ENCODE assay signal across 25 mouse cellular contexts in the genomic region with DNA sequence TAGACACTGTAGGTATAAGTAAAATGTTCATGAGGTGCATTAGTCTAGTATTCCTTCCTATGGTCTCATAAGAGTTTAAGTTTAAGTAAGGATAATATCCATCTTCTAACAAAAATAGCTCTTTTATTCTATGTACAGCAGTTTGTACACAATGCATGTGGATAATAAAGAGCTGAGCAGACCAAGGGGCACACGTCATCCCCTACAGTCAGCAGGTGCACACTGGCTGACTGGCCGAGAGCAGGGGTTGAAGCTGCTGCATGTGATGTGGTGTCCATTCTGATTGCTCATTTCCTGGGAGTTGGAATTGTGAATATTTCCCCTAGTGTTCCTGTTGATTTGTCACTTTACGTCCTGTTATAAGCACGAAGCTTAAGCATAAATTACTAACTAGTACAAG.
DNase-seq lines count a peak whose midpoint lies in the region; ATAC-seq lines count a peak whose summit lies in the region.
"Had no signal": no experiment of that assay in that cellular context is flagged by ENCODE, and none has a peak within 500 bp of the region (broad histone marks: within the 10 kb centered on the region; RNA-seq: fewer than 3 reads in every experiment).

No protein-coding gene starts in this region.

- no peaks in the 10 kb centered on the region for H3K9me3 ChIP-seq in forebrain, embryonic 12.5 days
- no peaks in the 10 kb centered on the region for H3K9me3 ChIP-seq in forebrain, embryonic 10.5 days
- no peaks in the 10 kb centered on the region for H3K9me3 ChIP-seq in midbrain, embryonic 11.5 days (ENCODE audit: control insufficient read depth, low read length)
- no peaks in the 10 kb centered on the region for H3K9me3 ChIP-seq in midbrain, embryonic 10.5 days (replicated peaks)
- no peaks in the 10 kb centered on the region for H3K9me3 ChIP-seq in midbrain, embryonic 13.5 days
- no peaks in the 10 kb centered on the region for H3K9me3 ChIP-seq in midbrain, embryonic 15.5 days
- H3K9me3 ChIP-seq: embryonic facial prominence, embryonic 10.5 days; embryonic facial prominence, embryonic 12.5 days; G1E had no signal

- peak; percentile 61; the same call in 1 of the 2 replicates for ATAC-seq in forebrain, embryonic 12.5 days (ENCODE audit: low FRiP score)
- ATAC-seq in midbrain, embryonic 11.5 days (ENCODE audit: low FRiP score), result peak; percentile 58; the same call in 1 of the 2 replicates
- ATAC-seq in midbrain, embryonic 13.5 days, result peak; percentile 74
- peak; percentile 67; the same call in 1 of the 2 replicates for ATAC-seq in midbrain, embryonic 15.5 days (replicated peaks)
- ATAC-seq: activated CD4-positive, CD25-positive, alpha-beta regulatory T cell, adult 4 months; CD4-positive, CD25-positive, alpha-beta regulatory T cell, adult 4 months; forebrain, postnatal 0 days; Patski had no signal

- WGBS in forebrain, embryonic 12.5 days, result 59% methylated on average over 4 of the region's 4 CpGs
- WGBS in forebrain, embryonic 10.5 days, result 91% methylated on average over 4 of the region's 4 CpGs
- 80% methylated on average over 4 of the region's 4 CpGs for whole genome bisulfite sequencing in midbrain, embryonic 11.5 days
- 87% methylated on average over 4 of the region's 4 CpGs for WGBS in midbrain, embryonic 10.5 days
- 75% methylated on average over 4 of the region's 4 CpGs for WGBS in midbrain, embryonic 13.5 days
- 68% methylated on average over 4 of the region's 4 CpGs for WGBS in midbrain, embryonic 15.5 days

- H3K36me3 ChIP-seq in forebrain, embryonic 12.5 days (replicated peaks), result no peaks in the 10 kb centered on the region
- no peaks in the 10 kb centered on the region for H3K36me3 ChIP-seq in forebrain, embryonic 10.5 days (replicated peaks)
- no peaks in the 10 kb centered on the region for H3K36me3 ChIP-seq in midbrain, embryonic 11.5 days (ENCODE audit: control insufficient read depth, insufficient read depth, low read length)
- H3K36me3 ChIP-seq in midbrain, embryonic 10.5 days, result no peaks in the 10 kb centered on the region
- H3K36me3 ChIP-seq in midbrain, embryonic 13.5 days, result no peaks in the 10 kb centered on the region
- H3K36me3 ChIP-seq in midbrain, embryonic 15.5 days (replicated peaks), result no peaks in the 10 kb centered on the region
- H3K36me3 ChIP-seq: embryonic facial prominence, embryonic 10.5 days; embryonic facial prominence, embryonic 12.5 days; G1E had no signal

- peaks cover 7% of the 10 kb centered on the region for H3K4me1 ChIP-seq in forebrain, embryonic 12.5 days
- H3K4me1 ChIP-seq in forebrain, embryonic 10.5 days, result peaks cover 18% of the 10 kb centered on the region
- H3K4me1 ChIP-seq in midbrain, embryonic 11.5 days (ENCODE audit: control insufficient read depth, insufficient read depth, low read length), result no peaks in the 10 kb centered on the region
- H3K4me1 ChIP-seq in midbrain, embryonic 10.5 days, result peaks cover 22% of the 10 kb centered on the region
- peaks cover 6% of the 10 kb centered on the region; the same call in 1 of the 2 replicates for H3K4me1 ChIP-seq in midbrain, embryonic 13.5 days (replicated peaks)
- peaks cover 5% of the 10 kb centered on the region for H3K4me1 ChIP-seq in midbrain, embryonic 15.5 days
- H3K4me1 ChIP-seq: embryonic facial prominence, embryonic 10.5 days; embryonic facial prominence, embryonic 12.5 days had no signal

- no peak overlapping the region for H3K4me2 ChIP-seq in forebrain, embryonic 12.5 days
- no peak overlapping the region for H3K4me2 ChIP-seq in midbrain, embryonic 11.5 days
- no peak overlapping the region for H3K4me2 ChIP-seq in midbrain, embryonic 13.5 days (replicated peaks)
- H3K4me2 ChIP-seq in midbrain, embryonic 15.5 days, result no peak overlapping the region
- H3K4me2 ChIP-seq: embryonic facial prominence, embryonic 12.5 days had no signal

- H3K4me3 ChIP-seq in forebrain, embryonic 12.5 days (replicated peaks), result no peak overlapping the region
- H3K4me3 ChIP-seq in forebrain, embryonic 10.5 days, result no peak overlapping the region
- no peak overlapping the region for H3K4me3 ChIP-seq in midbrain, embryonic 11.5 days (ENCODE audit: low read depth, low read length)
- no peak overlapping the region for H3K4me3 ChIP-seq in midbrain, embryonic 10.5 days
- no peak overlapping the region for H3K4me3 ChIP-seq in midbrain, embryonic 13.5 days (replicated peaks)
- no peak overlapping the region for H3K4me3 ChIP-seq in midbrain, embryonic 15.5 days
- H3K4me3 ChIP-seq: embryonic facial prominence, embryonic 10.5 days; embryonic facial prominence, embryonic 12.5 days had no signal

- no peak overlapping the region for H3K27ac ChIP-seq in forebrain, embryonic 12.5 days
- H3K27ac ChIP-seq in forebrain, embryonic 10.5 days, result no peak overlapping the region
- no peak overlapping the region for H3K27ac ChIP-seq in midbrain, embryonic 11.5 days (ENCODE audit: low read depth, low read length)
- no peak overlapping the region for H3K27ac ChIP-seq in midbrain, embryonic 10.5 days (replicated peaks)
- H3K27ac ChIP-seq in midbrain, embryonic 13.5 days, result peak overlapping the region; percentile 51; the same call in 1 of the 2 replicates
- no peak overlapping the region for H3K27ac ChIP-seq in midbrain, embryonic 15.5 days
- H3K27ac ChIP-seq: embryonic facial prominence, embryonic 10.5 days; embryonic facial prominence, embryonic 12.5 days had no signal

- H3K9ac ChIP-seq in forebrain, embryonic 12.5 days, result no peak overlapping the region
- no peak overlapping the region for H3K9ac ChIP-seq in midbrain, embryonic 11.5 days (ENCODE audit: low read length)
- H3K9ac ChIP-seq in midbrain, embryonic 13.5 days (replicated peaks), result no peak overlapping the region
- no peak overlapping the region for H3K9ac ChIP-seq in midbrain, embryonic 15.5 days
- H3K9ac ChIP-seq: embryonic facial prominence, embryonic 12.5 days; forebrain, postnatal 0 days had no signal

- no peak for DNase-seq in forebrain, embryonic 10.5 days (ENCODE audit: extremely low spot score, low spot score)
- DNase-seq in midbrain, embryonic 11.5 days (ENCODE audit: low spot score, missing footprints), result no peak
- DNase-seq in midbrain, embryonic 10.5 days (ENCODE audit: low spot score), result no peak
- no peak for DNase-seq in layer of hippocampus, postnatal 14 days (ENCODE audit: low spot score in 2 of 2)
- no peak for DNase-seq in ovary, postnatal 36 days (ENCODE audit: low spot score)
- DNase-seq: adrenal gland, adult 8-10 months; adrenal gland, postnatal 14 days; adrenal gland, postnatal 36 days; B cell, adult 2 months; cerebellum, adult 11-12 months; cerebellum, adult 2 months; cerebellum, adult 9-10 months; cerebellum, postnatal 10 days; cerebellum, postnatal 25 days; forebrain, postnatal 0 days had no signal

- no peaks in the 10 kb centered on the region for H3K27me3 ChIP-seq in forebrain, embryonic 12.5 days
- H3K27me3 ChIP-seq in forebrain, embryonic 10.5 days (ENCODE audit: poor library complexity, severe bottlenecking), result no peaks in the 10 kb centered on the region
- H3K27me3 ChIP-seq in midbrain, embryonic 11.5 days (ENCODE audit: control insufficient read depth, insufficient read depth, low read length), result no peaks in the 10 kb centered on the region
- no peaks in the 10 kb centered on the region for H3K27me3 ChIP-seq in midbrain, embryonic 10.5 days (ENCODE audit: low read depth, poor library complexity, severe bottlenecking)
- H3K27me3 ChIP-seq in midbrain, embryonic 13.5 days, result 0 out of 2 replicates have a peak, but pooled peaks cover 3% of the 10 kb centered on the region
- H3K27me3 ChIP-seq in midbrain, embryonic 15.5 days (replicated peaks), result no peaks in the 10 kb centered on the region
- H3K27me3 ChIP-seq: CH12.LX; embryonic facial prominence, embryonic 12.5 days; Patski had no signal
